Mouse (Mus musculus): Measurements from ENCODE around the gene Tekt1. TPM values are rescaled to one million over a fixed set of nuclear protein-coding genes. Genes with fewer than 3 reads are reported as not detected.
A peak's percentile ranks its signal among the peaks of the same experiment; 100 is the strongest.

The Tekt1 gene
- total RNA-seq, 1 experiment: 4.0 TPM

DNA sequence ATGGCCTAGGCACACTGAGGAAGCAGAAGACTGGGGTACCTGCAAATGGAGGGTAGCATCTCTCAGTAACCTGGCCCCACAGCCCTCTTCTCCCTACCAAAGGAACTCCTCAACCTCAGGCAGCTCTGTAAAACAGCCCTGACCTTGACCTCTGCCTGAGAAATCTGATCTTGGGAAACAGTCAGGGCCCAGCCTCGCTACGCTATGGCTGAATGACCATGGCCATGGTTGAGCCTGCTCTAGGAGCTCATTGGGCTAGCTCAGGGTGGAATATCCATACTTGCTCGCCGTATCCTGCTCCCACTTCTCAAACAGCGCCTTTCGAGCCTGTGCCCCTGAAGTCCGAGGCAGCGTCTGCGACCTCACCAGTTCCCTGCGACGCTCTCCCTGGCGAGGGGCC is 38.8 kb upstream of the Tekt1 start:
- peaks cover 14 to 49% of the 10 kb centered on the region in 2 experiments for H3K4me1 ChIP-seq (ENCODE audit: control insufficient read depth in 2 of 2, insufficient read depth in 2 of 2, low read length in 2 of 2, poor library complexity in 1 of 2)
- no peak overlapping the region for H3K4me3 ChIP-seq (ENCODE audit: insufficient read depth in 1 of 2, low read depth in 1 of 2, low read length in 2 of 2, poor library complexity in 1 of 2, severe bottlenecking in 1 of 2)
- H3K27ac ChIP-seq (ENCODE audit: insufficient read depth, low read depth, low read length, poor library complexity, severe bottlenecking): peak overlapping the region; percentile 39; the same call in 1 of the 2 replicates
- peaks cover 40% of the 10 kb centered on the region for H3K36me3 ChIP-seq (ENCODE audit: control insufficient read depth, insufficient read depth, low read length, poor library complexity, severe bottlenecking)
- TF ChIP-seq MAFK (IDR thresholded peaks at IDR 0.05; ENCODE audit: insufficient read depth, low read depth, low read length): no peak
- TF ChIP-seq ZNF384 (IDR thresholded peaks at IDR 0.05; ENCODE audit: low read depth, low read length): no peak
- no peak for TF ChIP-seq ZC3H11A (IDR thresholded peaks at IDR 0.05; ENCODE audit: borderline replicate concordance, low read depth, low read length)
- no peak for TF ChIP-seq CHD2 (IDR thresholded peaks at IDR 0.05; ENCODE audit: low read depth, low read length)
- TF ChIP-seq HCFC1 (IDR thresholded peaks at IDR 0.05; ENCODE audit: borderline replicate concordance, insufficient read depth, low read length): no peak
- no peak for DNase-seq (ENCODE audit: low read depth, low spot score)
- in situ Hi-C loops (cut with MboI; ENCODE audit: low sequenced_read_pairs in 2 of 2, unreplicated experiment in 2 of 2): no loop called here
- H3K9me3 ChIP-seq (ENCODE audit: control insufficient read depth, insufficient read depth, low read depth, low read length): no peaks in the 10 kb centered on the region
- no peak overlapping the region for H3K9ac ChIP-seq (ENCODE audit: insufficient read depth, low read depth, low read length, poor library complexity, severe bottlenecking)

DNA sequence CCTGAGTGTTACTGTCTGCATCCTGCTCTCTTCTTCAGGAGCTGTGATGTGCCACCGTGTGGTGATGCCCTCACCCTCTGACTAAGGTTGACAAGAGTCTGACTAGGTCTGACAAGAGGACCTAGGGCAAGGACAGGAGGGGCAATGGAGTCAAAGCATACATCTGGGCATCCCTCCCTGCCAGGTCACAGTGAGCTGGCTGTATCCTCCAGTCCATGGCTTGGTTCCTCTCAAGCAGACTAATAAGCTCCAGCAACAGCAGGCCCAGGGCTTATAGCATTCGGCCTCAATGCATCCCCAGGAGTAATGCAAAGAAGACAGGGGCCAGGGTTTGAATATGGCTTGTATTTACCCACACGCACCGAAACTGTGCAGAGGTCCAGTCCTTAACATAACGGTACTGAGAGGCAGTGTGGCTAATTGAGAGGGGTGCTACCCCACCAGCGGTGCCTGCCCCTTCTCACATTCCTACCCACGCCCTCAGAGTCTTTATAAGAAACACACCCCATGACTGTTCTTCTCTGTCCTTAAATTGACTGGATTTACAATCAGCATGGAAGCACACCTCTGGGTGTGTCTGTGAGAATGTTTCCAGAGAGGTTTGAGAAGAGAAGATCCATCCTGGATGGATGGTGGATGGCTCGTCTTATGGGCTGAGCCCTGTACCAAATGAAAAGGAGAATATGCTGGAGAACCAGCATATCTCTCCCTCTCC is 35.7 kb upstream of the Tekt1 start:
- H3K4me1 ChIP-seq (ENCODE audit: control insufficient read depth in 2 of 2, insufficient read depth in 2 of 2, low read length in 2 of 2, poor library complexity in 1 of 2): peaks cover 9 to 40% of the 10 kb centered on the region in 2 experiments
- no peaks in the 10 kb centered on the region for H3K9me3 ChIP-seq (ENCODE audit: control insufficient read depth, insufficient read depth, low read depth, low read length)
- no peak for DNase-seq (ENCODE audit: low read depth, low spot score)
- H3K36me3 ChIP-seq (ENCODE audit: control insufficient read depth, insufficient read depth, low read length, poor library complexity, severe bottlenecking): peaks cover 46% of the 10 kb centered on the region
- no peak for TF ChIP-seq CHD2 (IDR thresholded peaks at IDR 0.05; ENCODE audit: low read depth, low read length)
- TF ChIP-seq HCFC1 (IDR thresholded peaks at IDR 0.05; ENCODE audit: borderline replicate concordance, insufficient read depth, low read length): no peak
- H3K9ac ChIP-seq (ENCODE audit: insufficient read depth, low read depth, low read length, poor library complexity, severe bottlenecking): no peak overlapping the region
- no peak overlapping the region for H3K27ac ChIP-seq (ENCODE audit: insufficient read depth, low read depth, low read length, poor library complexity, severe bottlenecking)
- in situ Hi-C loops (cut with MboI; ENCODE audit: low sequenced_read_pairs in 2 of 2, unreplicated experiment in 2 of 2): no loop called here
- H3K4me3 ChIP-seq (ENCODE audit: insufficient read depth in 1 of 2, low read depth in 1 of 2, low read length in 2 of 2, poor library complexity in 1 of 2, severe bottlenecking in 1 of 2): no peak overlapping the region

DNA sequence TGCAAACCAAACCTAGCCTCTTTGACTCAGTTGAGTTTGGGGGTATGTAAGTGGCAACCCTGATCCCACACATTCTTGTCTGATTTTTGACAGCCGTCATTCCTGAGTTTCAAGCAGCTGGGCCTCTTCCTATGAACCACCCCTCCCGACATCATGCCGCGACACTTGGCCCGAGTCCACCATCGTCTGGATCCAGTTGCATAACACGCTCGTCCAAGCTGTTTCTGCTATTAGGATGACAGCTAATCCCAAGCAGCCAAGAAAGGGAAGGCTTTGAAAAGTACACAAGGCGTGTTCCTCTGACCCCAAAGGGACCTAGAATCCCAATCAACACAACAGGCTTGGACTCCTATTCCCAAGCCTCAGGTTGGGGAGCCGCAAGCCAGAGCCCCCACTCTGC is 34.8 kb upstream of the Tekt1 start:
- Histone ChIP-seq H3K4me1 (ENCODE audit: control insufficient read depth in 2 of 2, insufficient read depth in 2 of 2, low read length in 2 of 2, poor library complexity in 1 of 2) (peaks cover 6 to 33% of the 10 kb centered on the region in 2 experiments), H3K9ac (ENCODE audit: insufficient read depth, low read depth, low read length, poor library complexity, severe bottlenecking) (no peak overlapping the region), H3K27ac (ENCODE audit: insufficient read depth, low read depth, low read length, poor library complexity, severe bottlenecking) (no peak overlapping the region), H3K4me3 (ENCODE audit: insufficient read depth in 1 of 2, low read depth in 1 of 2, low read length in 2 of 2, poor library complexity in 1 of 2, severe bottlenecking in 1 of 2) (no peak overlapping the region), H3K9me3 (ENCODE audit: control insufficient read depth, insufficient read depth, low read depth, low read length) (no peaks in the 10 kb centered on the region), H3K36me3 (ENCODE audit: control insufficient read depth, insufficient read depth, low read length, poor library complexity, severe bottlenecking) (peaks cover 45% of the 10 kb centered on the region)
- in situ Hi-C loops (cut with MboI; ENCODE audit: low sequenced_read_pairs in 2 of 2, unreplicated experiment in 2 of 2): no loop called here
- no peak for TF ChIP-seq HCFC1 (IDR thresholded peaks at IDR 0.05; ENCODE audit: borderline replicate concordance, insufficient read depth, low read length)
- no peak for TF ChIP-seq MAFK (IDR thresholded peaks at IDR 0.05; ENCODE audit: insufficient read depth, low read depth, low read length)
- no peak for DNase-seq (ENCODE audit: low read depth, low spot score)

DNA sequence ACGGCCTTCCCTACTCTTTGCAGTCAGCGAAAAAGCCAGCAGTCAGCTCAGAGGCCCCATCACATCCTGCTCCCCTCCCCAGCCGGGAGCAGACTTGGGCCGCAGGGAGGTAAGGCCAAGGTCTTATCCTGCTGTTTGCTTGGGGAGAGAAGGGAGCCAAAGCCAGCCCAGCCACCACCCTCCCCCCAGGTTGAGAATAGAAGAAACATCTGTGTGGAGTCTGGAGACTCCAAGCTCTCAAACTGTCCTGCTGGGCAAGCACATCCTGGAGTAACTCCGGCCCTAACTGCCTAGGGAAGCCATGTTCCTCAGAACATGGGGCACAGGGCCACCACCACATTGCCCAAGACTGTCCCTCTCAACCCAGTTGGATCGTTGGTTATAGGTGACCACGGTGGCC is 34.4 kb upstream of the Tekt1 start:
- in situ Hi-C loops (cut with MboI; ENCODE audit: low sequenced_read_pairs in 2 of 2, unreplicated experiment in 2 of 2): no loop called here
- H3K4me3 ChIP-seq (ENCODE audit: insufficient read depth in 1 of 2, low read depth in 1 of 2, low read length in 2 of 2, poor library complexity in 1 of 2, severe bottlenecking in 1 of 2): no peak overlapping the region
- peaks cover 4 to 31% of the 10 kb centered on the region in 2 experiments; a peak in 3 of 4 replicates for H3K4me1 ChIP-seq (ENCODE audit: control insufficient read depth in 2 of 2, insufficient read depth in 2 of 2, low read length in 2 of 2, poor library complexity in 1 of 2)
- TF ChIP-seq HCFC1 (IDR thresholded peaks at IDR 0.05; ENCODE audit: borderline replicate concordance, insufficient read depth, low read length) (no peak), MAFK (IDR thresholded peaks at IDR 0.05; ENCODE audit: insufficient read depth, low read depth, low read length) (no peak), CHD2 (IDR thresholded peaks at IDR 0.05; ENCODE audit: low read depth, low read length) (no peak), ZC3H11A (IDR thresholded peaks at IDR 0.05; ENCODE audit: borderline replicate concordance, low read depth, low read length) (no peak), ZNF384 (IDR thresholded peaks at IDR 0.05; ENCODE audit: low read depth, low read length) (no peak)
- H3K27ac ChIP-seq (ENCODE audit: insufficient read depth, low read depth, low read length, poor library complexity, severe bottlenecking): no peak overlapping the region
- H3K9ac ChIP-seq (ENCODE audit: insufficient read depth, low read depth, low read length, poor library complexity, severe bottlenecking): no peak overlapping the region
- H3K36me3 ChIP-seq (ENCODE audit: control insufficient read depth, insufficient read depth, low read length, poor library complexity, severe bottlenecking): peaks cover 45% of the 10 kb centered on the region
- no peaks in the 10 kb centered on the region for H3K9me3 ChIP-seq (ENCODE audit: control insufficient read depth, insufficient read depth, low read depth, low read length)
- DNase-seq (ENCODE audit: low read depth, low spot score): no peak

DNA sequence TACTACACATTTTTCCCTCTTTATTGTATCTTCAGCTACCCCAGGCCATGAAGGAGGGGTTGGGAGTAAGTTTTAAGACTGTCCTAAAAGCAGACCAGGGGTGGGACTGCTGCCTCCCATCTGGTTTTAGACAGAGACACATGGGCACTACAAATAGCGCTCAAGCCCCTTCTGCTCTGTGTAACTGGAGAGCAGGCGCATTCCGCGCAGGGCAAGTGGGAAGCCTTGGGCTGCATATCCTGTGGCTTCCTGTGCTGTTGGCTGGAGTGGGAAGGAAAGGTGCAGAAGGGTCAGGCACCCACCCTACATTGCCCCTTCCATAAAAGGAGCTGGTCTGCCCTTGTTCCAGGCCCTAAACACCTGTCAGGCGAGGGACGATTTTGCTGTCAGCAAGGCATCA is 33.4 kb upstream of the Tekt1 start:
- TF ChIP-seq CHD2 (IDR thresholded peaks at IDR 0.05; ENCODE audit: low read depth, low read length): no peak
- no peak for TF ChIP-seq MAFK (IDR thresholded peaks at IDR 0.05; ENCODE audit: insufficient read depth, low read depth, low read length)
- no peak for TF ChIP-seq ZNF384 (IDR thresholded peaks at IDR 0.05; ENCODE audit: low read depth, low read length)
- TF ChIP-seq HCFC1 (IDR thresholded peaks at IDR 0.05; ENCODE audit: borderline replicate concordance, insufficient read depth, low read length): no peak
- TF ChIP-seq ZC3H11A (IDR thresholded peaks at IDR 0.05; ENCODE audit: borderline replicate concordance, low read depth, low read length): no peak
- Histone ChIP-seq H3K36me3 (ENCODE audit: control insufficient read depth, insufficient read depth, low read length, poor library complexity, severe bottlenecking) (peaks cover 47% of the 10 kb centered on the region), H3K9ac (ENCODE audit: insufficient read depth, low read depth, low read length, poor library complexity, severe bottlenecking) (no peak overlapping the region), H3K4me3 (ENCODE audit: insufficient read depth in 1 of 2, low read depth in 1 of 2, low read length in 2 of 2, poor library complexity in 1 of 2, severe bottlenecking in 1 of 2) (no peak overlapping the region), H3K27ac (ENCODE audit: insufficient read depth, low read depth, low read length, poor library complexity, severe bottlenecking) (no peak overlapping the region), H3K9me3 (ENCODE audit: control insufficient read depth, insufficient read depth, low read depth, low read length) (no peaks in the 10 kb centered on the region), H3K4me1 (ENCODE audit: control insufficient read depth in 2 of 2, insufficient read depth in 2 of 2, low read length in 2 of 2, poor library complexity in 1 of 2) (peaks cover 0 to 22% of the 10 kb centered on the region in 2 experiments; a peak in 2 of 4 replicates)
- in situ Hi-C loops (cut with MboI; ENCODE audit: low sequenced_read_pairs in 2 of 2, unreplicated experiment in 2 of 2): no loop called here
- no peak for DNase-seq (ENCODE audit: low read depth, low spot score)

Measured in ES-E14 (cell line).